Mouse (Mus musculus) right cerebral cortex, postnatal 25 days (tissue): Measurements from ENCODE around the gene Slc26a8.
A peak's percentile ranks its signal among the peaks of the same experiment; 100 is the strongest.
"Not testable (repeated sequence)": the region's sequence is repeated elsewhere in the genome, so short reads cannot be mapped to it uniquely, and the experiment has no call there.

Experiments used
- DNase-seq: peaks from one replicate; pipeline ENCODE4 v3.0.0; 2022

Gene Slc26a8

DNA sequence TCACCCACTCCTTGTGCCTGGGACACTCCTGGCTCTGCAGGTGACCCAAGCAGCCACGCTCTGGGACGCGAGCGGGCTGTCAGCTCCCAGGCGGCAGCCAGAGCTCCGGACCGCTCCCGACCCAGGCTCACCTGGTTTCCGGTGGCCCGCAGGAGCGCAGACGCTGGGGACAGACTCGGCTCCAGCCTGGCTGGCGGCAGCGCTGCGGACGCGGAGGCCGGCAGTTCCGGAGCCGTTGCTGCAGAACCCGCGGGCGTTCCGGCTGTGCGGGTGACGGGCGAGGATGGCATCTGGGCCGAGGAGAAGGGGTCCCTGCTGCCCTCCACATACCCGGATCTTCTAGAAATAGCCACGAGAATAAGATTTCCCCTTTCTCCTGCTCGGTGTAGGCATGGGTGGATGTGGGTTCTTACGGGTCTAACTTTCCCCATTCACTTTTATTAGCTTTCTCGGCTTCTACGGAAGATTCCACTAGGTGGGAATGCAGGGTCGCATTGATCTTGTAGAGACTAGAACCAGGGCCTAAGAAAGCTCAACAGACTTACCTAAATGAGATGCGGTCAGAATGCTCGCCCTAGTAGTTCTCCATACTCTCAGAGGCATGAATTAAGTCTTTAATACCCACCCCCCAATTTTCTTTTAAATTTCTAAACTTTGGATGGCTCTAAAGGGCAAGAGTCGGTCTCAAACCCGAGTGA is at the start of gene Slc26a8:
Gene Slc26a8, minus strand, starts transcription at position 648 of the 698 bp plus-strand sequence.
- peak; percentile 65 for DNase-seq

DNA sequence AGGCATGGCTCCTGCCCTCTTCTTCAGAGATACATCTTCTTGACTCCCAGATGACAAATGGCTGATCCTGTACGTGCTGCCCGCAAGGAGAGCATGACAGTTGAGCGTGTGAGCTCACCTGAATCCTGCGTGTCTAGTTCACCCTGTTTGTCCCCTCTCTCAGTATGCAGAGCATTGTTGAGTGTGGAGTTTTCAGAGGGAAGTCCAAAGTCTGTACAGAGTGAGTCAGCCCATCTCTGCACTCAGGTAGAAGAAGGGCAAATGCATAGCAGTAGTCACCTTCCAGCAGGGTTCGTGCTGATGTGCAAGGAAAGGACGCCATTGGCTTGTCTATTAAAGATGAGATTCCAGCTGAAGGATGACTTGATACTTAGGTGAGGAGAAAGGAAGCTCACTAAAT is 49.2 kb upstream of the Slc26a8 start:
- DNase-seq, result no peak

DNA sequence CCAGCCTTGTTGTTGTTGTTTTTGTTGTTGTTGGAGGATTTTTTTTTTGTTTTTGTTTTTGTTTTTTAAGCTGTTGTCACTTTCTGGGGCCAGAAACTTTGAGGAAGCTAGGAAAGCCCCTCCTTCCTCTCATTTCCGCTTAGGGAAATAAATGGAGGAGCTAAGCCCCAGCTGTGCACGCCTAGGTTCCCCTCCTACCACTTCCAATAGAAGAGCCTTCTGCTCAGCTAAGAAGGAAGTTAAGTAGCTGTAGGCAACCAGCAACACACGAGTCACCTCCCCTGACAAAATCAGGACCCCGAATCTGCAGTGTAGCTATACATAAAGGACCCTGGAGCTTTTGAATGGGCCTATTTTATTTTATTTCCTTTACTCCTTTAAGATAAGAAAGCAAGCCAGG is 47.9 kb upstream of the Slc26a8 start:
- no peak for DNase-seq

DNA sequence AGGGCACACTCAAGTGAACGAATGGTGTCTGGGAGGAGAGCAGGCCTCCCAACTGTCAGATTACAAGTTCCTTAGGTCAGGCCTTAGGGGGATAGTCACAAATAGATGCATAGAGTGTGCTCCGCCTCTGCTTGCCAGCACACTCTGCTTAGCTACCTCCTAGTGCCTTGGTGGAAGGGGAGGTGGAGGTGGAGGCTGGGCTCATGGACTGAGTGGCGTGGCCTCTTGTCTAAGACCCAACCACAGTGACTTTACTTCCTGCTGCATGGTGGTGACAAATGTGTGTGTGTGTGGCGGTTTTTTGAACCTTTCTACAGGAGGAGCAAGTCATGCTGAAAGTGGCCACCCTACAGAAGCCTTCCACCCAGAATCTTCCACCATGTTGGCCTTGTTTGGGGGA is 46.5 kb upstream of the Slc26a8 start:
- DNase-seq, result no peak

DNA sequence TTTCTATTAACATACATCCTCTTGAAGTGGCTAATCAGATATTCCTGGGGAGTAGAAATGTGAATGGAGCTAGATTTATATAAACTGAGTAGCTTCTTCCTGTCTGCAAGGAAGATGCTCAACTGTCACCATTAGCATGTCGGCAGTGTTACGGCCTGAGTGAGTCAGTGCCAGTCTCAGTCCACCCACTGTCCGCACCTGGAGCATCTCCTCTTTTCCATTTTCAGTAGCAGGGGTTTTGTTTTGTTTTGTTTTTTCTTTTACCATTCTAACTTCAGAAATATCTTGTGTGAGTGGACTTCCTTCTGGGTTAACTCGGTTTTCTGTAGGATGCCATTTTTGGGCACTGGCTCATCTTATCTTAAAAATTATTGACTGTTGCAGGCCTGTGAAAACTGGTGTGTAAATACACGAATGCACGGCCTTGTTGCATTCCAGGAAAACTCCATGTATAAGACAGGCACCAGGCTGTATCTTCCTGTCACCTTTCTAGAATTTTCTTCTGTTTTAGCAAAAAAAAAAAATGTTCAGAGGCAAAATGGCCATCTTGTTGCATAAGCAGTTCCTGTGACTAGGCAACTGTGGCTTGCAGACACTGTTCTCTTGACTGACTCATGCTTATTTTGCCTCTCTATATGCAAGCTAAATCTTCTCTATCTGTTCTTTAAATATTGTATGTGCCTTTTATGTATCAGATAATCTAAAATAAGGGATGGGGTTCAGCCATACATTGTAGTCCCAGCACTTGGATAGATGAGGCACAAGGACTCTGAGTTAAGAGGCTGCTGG is 45.5 kb upstream of the Slc26a8 start:
- DNase-seq, result no peak

DNA sequence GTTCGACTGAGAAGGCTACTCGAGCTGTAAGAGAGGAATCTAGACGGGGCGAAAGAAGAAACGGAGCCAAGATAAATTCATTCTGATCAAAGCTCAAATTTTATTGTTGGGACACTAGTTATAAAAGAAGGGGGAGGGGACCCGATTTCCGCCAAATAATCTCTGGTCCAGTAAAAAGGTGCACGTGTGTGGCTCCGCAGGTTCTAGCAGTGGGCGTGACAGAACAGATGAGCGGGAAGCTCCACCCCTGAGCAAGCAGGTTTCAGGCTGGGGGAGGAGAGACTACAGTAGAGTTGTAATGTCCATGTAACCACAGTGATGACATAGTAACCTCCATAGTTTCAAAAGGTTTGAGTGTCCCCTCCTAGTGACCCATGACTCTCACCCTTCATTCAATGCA is 37.5 kb upstream of the Slc26a8 start:
- DNase-seq, result not testable (repeated sequence)

DNA sequence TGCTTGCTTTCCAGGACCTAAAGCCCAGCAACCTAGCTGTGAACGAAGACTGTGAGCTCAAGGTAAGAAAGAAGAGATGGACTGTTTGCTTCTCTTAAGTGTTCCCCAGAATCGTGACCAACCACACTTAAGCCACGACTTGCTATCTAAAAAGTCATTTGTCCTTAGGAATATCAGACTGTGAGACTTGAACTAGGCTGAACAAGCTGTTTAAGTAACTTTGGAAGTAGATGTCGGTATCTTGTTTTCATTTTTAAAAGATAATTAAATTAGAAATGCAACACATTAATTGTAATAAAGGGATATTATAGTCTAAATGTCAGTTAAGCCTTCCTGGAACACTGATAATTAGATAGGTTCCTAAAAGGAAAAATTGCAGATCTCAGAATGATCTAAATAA is 35.8 kb upstream of the Slc26a8 start, which contains the start of gene AC170998.1:
Gene AC170998.1, plus strand, starts transcription at position 301 of the 400 bp plus-strand sequence.
- DNase-seq, result no peak

DNA sequence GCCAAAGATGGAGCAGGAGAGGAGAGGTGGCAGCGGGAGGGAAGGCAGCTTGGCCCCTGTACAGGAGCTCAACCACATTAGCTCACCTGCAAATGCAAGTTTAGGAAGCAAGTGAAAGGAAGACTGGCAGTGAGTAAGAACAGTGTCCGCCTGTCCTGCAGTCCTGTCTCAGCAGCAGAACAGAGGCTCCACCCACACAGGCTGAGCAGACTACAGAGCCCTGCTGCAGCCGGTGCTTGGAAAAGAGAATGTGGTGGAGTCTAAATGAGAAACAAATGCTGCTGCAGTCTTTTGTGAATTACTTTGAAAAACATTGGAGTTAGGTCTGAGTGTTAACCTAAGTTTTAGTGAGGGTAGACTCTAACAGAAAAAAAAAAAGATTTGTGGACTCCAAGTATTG is 27.5 kb upstream of the Slc26a8 start:
- no peak for DNase-seq

DNA sequence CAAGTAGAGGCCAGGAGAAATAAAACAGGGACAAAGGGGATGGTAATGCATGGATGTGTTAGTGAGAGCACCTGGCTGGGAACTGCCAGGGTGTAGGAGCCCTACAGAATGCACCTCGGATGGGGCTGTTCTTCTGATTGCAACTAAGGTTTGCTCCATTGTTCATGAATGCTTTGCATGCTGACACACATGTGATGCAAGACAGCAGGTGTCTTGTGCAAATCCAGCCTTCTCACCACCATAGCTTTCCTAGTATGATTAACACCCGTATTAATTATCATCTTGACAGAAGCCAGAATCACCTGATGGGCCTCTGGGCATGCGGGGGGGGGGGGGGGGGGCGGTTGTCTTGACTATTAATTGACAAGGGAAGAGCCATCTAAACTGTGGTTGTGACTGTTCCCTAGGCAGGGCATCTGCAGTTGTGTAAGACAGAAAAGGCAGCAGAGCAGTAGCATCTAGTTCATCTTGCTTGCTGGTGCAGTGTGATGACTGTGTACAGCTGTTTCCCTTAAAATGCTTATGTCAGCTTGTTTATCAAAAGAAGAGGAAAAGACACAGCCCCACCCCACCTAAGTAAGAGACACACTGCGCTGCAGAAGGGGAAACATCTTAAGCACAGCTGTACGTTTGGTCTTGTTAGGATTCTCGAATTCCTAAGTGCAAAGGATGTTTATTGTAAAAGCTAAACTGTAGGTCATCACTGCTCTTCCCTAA is 26.0 kb upstream of the Slc26a8 start:
- DNase-seq, result no peak

DNA sequence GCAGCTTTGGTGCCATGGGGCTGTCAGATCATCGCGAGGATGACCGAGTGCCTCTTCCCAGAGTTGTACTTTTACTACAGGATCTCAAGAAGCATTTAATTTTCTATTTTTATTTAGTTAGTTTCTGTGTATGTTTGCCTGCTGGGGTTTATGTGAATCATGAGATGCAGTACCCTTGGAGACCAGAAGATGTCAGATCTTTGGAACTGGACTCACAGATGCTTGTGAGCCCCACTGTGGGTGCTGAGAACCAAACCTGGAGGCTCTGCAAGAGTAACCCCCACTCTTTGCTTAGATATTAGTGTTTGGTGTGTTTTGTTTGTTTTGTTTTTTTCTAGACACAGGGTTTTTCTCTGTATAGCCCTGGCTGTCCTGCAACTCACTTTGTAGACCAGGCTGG is 24.0 kb upstream of the Slc26a8 start:
- DNase-seq, result no peak

DNA sequence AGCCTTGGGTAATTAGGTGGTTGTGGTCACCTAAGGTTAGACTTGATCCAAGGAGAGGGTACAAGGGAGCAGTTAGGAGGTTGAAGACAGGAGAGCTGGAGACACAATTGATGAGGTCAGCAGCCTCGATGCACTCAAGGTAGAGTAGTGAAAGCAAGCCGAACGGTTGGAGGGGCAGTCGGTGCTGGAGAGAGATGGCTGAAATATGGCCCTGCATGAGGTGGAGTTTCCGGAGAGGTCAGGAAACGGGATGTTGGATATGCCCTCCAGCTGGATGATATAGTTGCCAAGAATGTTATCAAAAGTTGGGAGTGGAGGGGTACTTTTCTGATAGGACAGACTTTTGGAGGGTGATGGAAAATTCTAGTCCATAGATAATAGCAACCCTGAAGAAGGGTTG is 22.3 kb upstream of the Slc26a8 start:
- no peak for DNase-seq

DNA sequence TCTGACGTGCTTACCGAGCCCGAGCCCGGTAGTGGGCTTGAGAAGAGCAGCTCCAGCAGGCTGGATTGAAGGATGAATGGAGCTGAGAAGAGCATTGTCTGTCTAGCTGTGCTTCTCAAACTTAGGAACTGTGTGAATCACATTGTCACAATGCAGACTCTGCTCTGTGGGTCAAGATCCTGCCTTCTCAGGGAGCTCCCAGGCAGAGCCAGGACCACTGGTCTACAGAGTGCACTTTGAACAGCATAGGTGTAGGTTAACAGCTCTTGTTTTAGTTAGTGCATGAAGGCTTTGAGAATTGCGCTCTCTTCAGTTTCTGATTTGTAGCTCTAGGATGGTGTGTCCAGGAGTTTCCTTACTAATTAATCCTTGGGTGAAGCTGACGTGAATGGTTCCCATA is 21.2 kb upstream of the Slc26a8 start:
- no peak for DNase-seq

DNA sequence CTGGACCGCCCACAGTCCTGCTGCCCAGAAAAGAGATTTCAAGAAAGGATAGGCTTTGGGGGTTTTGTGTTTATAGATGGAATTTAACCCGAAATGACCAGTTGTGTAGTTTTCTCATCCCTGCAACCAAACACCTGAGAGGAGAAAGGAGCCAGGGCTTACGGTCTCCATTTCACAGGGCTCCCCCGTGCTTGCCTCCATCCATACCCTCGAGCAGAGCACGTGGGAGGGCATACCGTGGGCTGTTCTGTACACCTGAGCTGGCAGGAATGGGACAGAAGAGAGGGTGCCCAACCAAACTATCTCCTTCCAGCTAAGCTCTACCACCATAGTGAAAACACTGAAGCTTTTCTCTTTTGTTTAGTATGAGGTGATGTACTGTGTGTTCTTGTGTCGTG is 20.3 kb upstream of the Slc26a8 start:
- DNase-seq, result no peak

DNA sequence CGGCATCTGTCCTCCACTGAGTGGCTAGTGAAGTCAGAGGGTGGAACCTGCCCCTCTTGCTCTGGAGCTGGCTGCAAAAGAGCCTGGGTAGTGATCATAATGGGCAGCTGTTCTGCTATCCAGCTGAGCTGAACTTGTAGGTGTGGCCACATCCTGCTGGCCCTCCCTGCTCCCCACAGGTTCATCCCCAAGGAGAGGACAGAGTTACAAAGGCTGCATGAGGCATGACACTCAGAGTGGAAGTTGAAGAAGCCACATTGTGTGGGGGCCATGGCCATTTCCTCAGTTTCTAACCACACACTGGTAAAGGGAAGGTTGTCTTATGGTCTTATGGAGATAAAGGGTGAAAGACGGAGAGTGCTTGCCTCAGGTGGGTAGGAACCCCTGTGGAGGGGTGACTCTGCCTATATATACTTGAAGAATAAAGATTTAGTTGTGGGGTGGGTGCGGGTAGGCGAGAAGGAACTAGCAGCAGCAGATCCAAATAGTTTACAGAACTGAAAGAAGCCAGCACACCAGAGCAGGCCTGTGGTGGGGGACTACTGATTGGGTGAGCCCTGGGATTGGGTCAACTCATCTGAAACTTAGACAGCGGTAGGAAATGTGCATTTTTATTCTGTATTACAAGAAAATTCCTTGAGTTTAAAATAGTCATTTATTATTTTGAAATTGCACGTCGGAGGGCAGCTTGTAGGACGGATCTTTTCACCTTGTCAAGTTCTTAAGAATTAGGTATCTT is 19.7 kb upstream of the Slc26a8 start:
- DNase-seq, result no peak

DNA sequence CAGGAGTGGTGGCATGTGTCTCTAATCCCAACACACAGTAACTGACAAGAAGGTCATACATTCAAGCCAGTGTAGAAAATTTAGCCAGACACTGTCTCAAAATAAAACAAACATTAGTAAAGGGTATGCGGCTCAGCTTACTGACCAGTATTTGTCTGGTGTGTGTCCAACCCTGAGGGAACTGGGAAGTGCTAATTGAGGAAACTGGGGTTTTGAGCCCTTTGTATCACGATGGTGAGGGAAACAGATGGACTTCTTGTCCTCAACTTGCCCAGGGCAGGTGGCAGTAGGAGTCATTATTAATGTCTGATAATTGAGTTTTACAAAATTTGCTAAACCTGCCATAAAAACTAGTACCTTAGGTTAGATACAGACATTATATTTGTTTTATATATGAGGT is 19.0 kb upstream of the Slc26a8 start:
- DNase-seq, result no peak

DNA sequence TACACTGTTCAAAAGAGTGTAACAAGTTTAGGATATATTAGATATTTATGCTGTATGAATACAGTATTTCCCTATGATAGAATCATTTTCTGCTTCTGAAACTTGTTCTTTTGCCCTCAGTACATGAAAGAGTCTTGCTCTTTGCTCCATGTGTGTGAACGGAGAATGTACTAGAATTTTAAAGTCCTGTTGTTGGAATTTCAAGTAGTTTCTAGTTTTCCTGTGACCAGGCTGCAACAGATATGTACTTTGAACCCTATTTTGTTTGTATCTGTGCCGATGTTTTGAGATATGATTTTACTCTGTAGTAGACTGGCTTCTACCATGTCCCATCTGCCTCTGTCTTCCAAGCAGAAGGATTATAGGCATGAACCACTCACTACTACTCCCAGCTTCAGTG is 17.8 kb upstream of the Slc26a8 start:
- DNase-seq, result no peak

DNA sequence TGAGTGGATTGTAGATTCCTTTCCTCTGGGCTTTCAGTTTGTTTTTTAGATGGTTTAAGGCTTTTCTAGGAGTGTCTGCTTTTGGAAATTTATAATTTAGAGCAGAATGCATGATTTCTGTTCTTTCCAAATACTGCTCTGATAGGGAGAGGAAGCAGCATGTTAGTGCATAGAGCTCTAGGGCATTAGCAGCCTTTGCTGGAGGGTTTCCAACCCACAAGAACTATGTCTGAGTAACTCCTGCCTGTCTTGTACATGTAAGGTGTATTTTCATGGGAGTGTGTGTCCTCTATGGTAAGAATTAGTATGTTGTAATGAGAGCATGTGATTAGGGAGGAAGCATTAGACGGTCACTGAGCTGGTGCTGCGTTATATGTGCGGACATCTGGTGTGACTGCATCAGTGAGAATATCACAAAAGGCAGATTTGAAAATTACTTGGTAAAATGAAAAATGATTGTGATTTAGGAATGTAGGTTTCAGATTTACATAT is 17.1 kb upstream of the Slc26a8 start:
- no peak for DNase-seq

DNA sequence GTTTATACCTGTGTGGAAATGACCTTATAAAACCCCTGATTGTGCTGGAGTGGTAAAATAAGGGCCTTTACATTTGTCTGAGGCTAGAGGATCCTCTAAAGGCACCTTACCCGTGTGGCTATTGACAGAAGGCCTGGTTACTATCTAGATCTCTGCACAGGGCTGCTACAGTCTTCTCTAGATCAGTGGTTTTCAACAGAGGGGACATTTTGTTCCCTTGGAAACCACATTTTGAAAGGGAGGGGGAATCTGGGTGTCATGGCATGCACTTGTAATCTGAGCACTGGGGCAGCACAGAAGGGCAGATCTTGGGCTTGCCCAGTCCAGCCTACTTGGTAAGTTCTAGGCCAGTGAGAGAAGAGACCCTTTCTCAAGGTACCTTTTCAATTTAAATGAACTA is 16.7 kb upstream of the Slc26a8 start:
- no peak for DNase-seq

DNA sequence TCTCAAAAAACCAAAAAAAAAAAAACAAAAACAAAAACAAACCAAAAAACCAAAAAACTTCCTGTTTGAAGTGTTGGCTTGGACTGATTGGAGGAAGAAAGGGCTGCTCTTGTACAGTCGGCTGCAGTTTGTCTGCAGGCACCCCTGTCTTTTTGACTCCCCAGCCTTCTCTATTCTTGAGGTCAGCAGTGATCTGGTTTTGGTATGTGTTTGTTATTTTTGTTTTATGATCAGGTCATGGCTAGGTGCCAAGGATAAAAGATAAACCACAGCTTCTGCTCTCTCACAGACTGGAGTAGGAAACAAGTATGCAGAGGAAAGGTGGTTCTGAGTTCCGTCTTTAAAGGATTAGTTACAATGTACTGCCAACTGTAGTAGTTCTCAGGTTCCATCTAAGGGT is 12.6 kb upstream of the Slc26a8 start:
- DNase-seq, result no peak

DNA sequence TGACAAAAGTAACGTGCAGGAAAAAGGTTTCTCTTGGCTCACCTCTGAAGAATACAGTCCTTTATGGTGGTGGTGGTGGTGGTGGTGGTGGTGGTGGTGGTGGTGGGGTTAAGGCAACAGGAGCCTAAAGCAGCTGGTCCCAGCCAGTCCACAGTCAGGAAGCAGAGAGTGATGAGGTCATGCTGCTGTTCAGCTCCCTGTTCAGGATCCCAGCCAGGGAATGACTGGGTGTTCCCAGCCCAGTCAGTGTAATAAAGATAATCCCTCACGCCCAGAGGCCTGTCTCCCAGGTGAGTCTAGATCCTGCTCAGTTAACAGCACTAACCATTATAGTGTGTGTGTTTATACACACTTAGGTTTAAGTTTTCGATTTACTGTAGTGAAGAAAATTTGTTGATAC is 11.7 kb upstream of the Slc26a8 start:
- DNase-seq, result no peak

DNA sequence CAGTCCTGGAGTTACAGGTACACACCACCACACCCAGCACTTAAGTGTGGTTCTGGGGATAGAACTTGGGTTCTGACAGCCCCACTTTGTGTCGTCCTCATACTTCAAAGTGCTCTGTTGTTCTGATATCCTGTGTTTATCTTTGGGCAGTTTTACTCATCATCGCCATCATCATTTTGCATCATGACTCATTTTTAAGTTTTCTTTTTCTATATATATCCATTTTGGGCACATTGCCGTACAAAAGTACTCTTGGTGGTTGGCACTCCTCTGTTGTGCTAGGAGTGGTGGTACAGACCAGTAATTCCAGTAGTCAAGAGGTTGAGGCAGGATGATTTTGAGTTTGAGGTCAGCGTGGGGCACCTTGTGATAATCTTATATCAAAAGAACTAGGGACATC is 11.1 kb upstream of the Slc26a8 start:
- DNase-seq, result no peak

DNA sequence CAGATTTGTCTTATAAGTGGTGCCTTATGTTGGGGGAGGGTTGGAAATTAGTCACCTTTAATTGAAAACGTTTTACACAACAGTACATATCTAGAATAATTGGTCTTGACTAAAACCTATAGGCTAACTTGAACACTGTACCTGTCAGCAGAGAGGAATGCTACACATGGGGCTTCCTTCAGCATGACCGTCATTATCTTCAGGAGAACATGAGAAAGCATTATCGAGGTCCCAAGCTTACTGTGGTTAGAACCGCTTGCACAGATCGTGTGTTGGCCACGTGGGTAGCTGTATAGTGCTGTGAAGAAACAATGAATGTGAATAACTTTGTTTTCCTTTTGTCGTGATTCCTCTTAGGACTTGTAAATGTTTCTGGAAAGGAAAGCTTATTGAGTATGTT is 9.8 kb upstream of the Slc26a8 start:
- no peak for DNase-seq

DNA sequence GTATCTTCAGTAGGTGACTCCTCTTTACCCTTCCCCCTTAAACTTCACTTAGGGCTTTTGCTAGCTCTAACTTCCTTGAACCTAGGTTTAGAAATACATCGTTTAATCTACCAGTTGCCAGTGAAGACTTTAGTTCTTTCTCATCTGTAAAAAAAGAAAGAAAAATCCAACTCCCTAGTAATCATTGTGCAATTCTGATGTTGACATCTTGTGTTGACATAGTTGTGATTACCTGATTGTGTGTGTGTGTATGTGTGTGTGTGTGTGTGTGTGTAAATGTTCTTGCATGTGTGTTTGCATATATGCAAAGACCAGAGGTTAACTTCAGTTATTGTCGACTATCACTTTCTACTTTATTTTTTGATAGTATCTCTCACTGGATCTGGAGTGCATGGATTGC is 8.6 kb upstream of the Slc26a8 start:
- DNase-seq, result no peak
